Mouse (Mus musculus): ENCODE results near the gene Tnfaip6.

Gene Tnfaip6

GRCm38 (mm10) chr2:52053502-52053901 is 15.7 kb downstream of the Tnfaip6 start:
- DNase-seq, result no peak

GRCm38 (mm10) chr2:52055616-52056015 is 17.8 kb downstream of the Tnfaip6 start:
- DNase-seq, result no peak

- no peak for DNase-seq
These were observed 19.3 kb downstream of the Tnfaip6 start for GRCm38 (mm10) chr2:52057099-52057498.

GRCm38 (mm10) chr2:52057681-52058080 is 19.9 kb downstream of the Tnfaip6 start:
- no peak for DNase-seq

- DNase-seq, result no peak
These were observed 30.8 kb downstream of the Tnfaip6 start for GRCm38 (mm10) chr2:52068641-52069040.

- no peak for DNase-seq
These were observed 33.0 kb downstream of the Tnfaip6 start for GRCm38 (mm10) chr2:52070816-52071215.

GRCm38 (mm10) chr2:52071241-52071991 is 33.6 kb downstream of the Tnfaip6 start:
- DNase-seq, result no peak

GRCm38 (mm10) chr2:52072065-52072490 is 34.3 kb downstream of the Tnfaip6 start:
- no peak for DNase-seq

- DNase-seq, result peak; percentile 84 to 85
These were observed 34.8 kb downstream of the Tnfaip6 start, which contains the start of gene Rif1 for GRCm38 (mm10) chr2:52072491-52073140. TSS of gene Rif1 (plus strand) at chr2:52072832.

GRCm38 (mm10) chr2:52073141-52073904 is 35.5 kb downstream of the Tnfaip6 start:
- DNase-seq, result peak; percentile 56 to 64

GRCm38 (mm10) chr2:52078666-52079065 is 40.9 kb downstream of the Tnfaip6 start:
- no peak for DNase-seq

GRCm38 (mm10) chr2:52084013-52084412 is 46.2 kb downstream of the Tnfaip6 start:
- DNase-seq, result no peak

GRCm38 (mm10) chr2:52084571-52084970 is 46.8 kb downstream of the Tnfaip6 start:
- DNase-seq, result no peak
